Mouse (Mus musculus): Measurements from ENCODE around the gene Chadl. TPM values are rescaled to one million over a fixed set of nuclear protein-coding genes. Genes with fewer than 3 reads are reported as not detected.
"Not testable (repeated sequence)": the region's sequence is repeated elsewhere in the genome, so short reads cannot be mapped to it uniquely, and the experiment has no call there.

Gene Chadl
- polyA plus RNA-seq, 1 experiment = 3.5 TPM

DNA sequence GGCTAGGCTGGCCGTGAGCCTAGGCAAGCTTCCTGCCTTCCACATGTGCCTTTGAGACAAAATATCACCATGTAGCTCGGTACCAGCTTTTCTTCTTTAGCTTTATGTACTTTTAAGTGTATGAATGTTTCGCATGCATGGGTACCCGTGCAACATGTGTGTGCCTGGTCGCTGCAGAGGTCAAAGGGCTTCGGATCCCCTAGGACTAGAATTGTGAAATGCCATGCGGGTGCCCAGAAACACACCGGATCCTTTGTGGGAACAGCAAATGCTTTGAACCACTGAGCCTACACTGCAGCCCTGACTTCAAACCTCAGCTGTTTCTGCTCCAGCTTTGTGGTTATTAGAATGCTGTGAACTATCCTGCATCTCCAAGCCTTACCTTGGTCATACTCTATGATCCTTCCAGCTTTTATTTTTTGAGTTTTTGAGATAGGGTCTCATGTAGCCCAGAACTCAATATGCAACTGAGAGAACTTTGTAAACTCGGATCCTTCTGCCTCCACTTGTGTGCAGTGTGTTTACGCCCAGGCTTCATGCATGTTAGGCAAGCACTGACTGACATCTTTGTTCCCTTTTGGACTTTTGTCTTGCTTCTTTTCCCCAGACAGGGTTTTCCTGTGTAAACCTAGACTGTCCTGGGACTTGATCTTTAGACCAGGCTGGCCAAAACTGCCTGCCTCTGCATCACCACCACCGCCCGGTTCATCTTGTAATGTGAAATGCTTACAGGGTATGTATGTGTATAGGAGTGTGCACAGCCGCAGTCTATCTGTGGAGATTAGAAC is 5.4 kb upstream of the Chadl start:
- 87% methylated on average over 13 of the region's 13 CpGs for WGBS
- no peak overlapping the region for H3K4me3 ChIP-seq (replicated peaks; ENCODE audit: extremely low read depth, low read depth, low read length)
- no peaks in the 10 kb centered on the region for H3K4me1 ChIP-seq (ENCODE audit: control insufficient read depth, insufficient read depth, low read length)
- no peak for TF ChIP-seq CTCF (IDR thresholded peaks at IDR 0.05; ENCODE audit: insufficient read depth, low read length)
- TF ChIP-seq POLR2A (IDR thresholded peaks at IDR 0.05; ENCODE audit: borderline replicate concordance, extremely low read depth, low read depth, low read length) = no peak
- DNase-seq = no peak

- not testable (repeated sequence) for H3K4me1 ChIP-seq (ENCODE audit: control insufficient read depth, insufficient read depth, low read length); H3K4me3 ChIP-seq (replicated peaks; ENCODE audit: extremely low read depth, low read depth, low read length); DNase-seq
- WGBS = 74% methylated on average over 4 of the region's 4 CpGs
Observed at GRCm38 (mm10) chr15:81701350-81701749, 4.3 kb upstream of the Chadl start.

- TF ChIP-seq POLR2A (IDR thresholded peaks at IDR 0.05; ENCODE audit: borderline replicate concordance, extremely low read depth, low read depth, low read length) = no peak
- no peak for TF ChIP-seq CTCF (IDR thresholded peaks at IDR 0.05; ENCODE audit: insufficient read depth, low read length)
- 50% methylated on average over 8 of the region's 8 CpGs for WGBS
- DNase-seq = no peak
- Histone ChIP-seq H3K4me1 (ENCODE audit: control insufficient read depth, insufficient read depth, low read length) (no peaks in the 10 kb centered on the region), H3K4me3 (replicated peaks; ENCODE audit: extremely low read depth, low read depth, low read length) (no peak overlapping the region)
Observed at GRCm38 (mm10) chr15:81700601-81701000, 3.5 kb upstream of the Chadl start.

DNA sequence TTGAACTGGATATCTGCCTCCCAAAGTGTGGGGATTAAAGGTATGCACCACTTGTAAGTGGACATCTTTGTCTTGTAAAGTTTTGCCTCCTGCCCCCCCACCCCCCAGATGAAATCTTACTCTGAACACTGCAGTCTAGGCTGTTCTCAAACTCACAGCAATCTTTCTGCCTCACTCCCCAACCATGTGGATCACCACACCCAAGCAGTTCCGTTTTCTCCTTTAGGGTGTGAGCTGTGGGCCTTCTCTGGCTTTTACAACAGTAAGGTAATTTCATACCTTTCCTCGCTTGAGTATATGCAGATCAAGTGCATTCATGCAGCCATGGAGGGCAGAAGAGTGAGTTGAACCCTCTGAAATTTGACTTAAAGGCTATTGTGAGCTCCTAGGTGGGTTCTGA is 3.1 kb upstream of the Chadl start:
- no peaks in the 10 kb centered on the region for H3K4me1 ChIP-seq (ENCODE audit: control insufficient read depth, insufficient read depth, low read length)
- 60% methylated on average over 2 of the region's 2 CpGs for WGBS
- no peak overlapping the region for H3K4me3 ChIP-seq (replicated peaks; ENCODE audit: extremely low read depth, low read depth, low read length)
- DNase-seq = no peak
- TF ChIP-seq POLR2A (IDR thresholded peaks at IDR 0.05; ENCODE audit: borderline replicate concordance, extremely low read depth, low read depth, low read length) = no peak
- TF ChIP-seq CTCF (IDR thresholded peaks at IDR 0.05; ENCODE audit: insufficient read depth, low read length) = no peak

DNA sequence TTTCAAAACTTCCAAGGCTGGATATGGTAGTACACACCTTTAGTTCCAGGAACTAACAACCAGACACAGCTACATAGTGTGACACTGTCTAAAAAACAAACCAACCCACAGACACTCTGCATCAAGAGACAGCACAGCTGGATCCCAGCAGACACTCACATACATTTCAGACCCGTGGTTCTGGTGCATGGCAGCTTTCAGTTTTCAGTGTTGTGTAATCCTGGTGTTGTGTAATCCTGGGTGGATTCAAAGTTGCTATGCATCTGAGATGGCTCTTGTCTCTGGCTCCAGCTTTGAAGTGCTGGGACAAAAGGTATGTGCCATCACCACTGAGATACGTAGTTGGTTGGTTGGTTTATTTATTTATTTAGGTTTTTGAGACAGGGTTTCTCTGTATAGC is 1.4 kb upstream of the Chadl start:
- peaks cover 2% of the 10 kb centered on the region; the same call in 1 of the 2 replicates for H3K4me1 ChIP-seq (ENCODE audit: control insufficient read depth, insufficient read depth, low read length)
- 33% methylated on average over 2 of the region's 2 CpGs for WGBS
- no peak for TF ChIP-seq CTCF (IDR thresholded peaks at IDR 0.05; ENCODE audit: insufficient read depth, low read length)
- TF ChIP-seq POLR2A (IDR thresholded peaks at IDR 0.05; ENCODE audit: borderline replicate concordance, extremely low read depth, low read depth, low read length) = no peak
- H3K4me3 ChIP-seq (replicated peaks; ENCODE audit: extremely low read depth, low read depth, low read length) = no peak overlapping the region
- no peak for DNase-seq

- no peak for TF ChIP-seq POLR2A (IDR thresholded peaks at IDR 0.05; ENCODE audit: borderline replicate concordance, extremely low read depth, low read depth, low read length)
- peak; percentile 43; the same call in 1 of the 2 replicates for TF ChIP-seq CTCF (IDR thresholded peaks at IDR 0.05; ENCODE audit: insufficient read depth, low read length)
- H3K4me3 ChIP-seq (replicated peaks; ENCODE audit: extremely low read depth, low read depth, low read length) = no peak overlapping the region
- H3K4me1 ChIP-seq (ENCODE audit: control insufficient read depth, insufficient read depth, low read length) = peaks cover 2% of the 10 kb centered on the region; the same call in 1 of the 2 replicates
- no peak for DNase-seq
- 42% methylated on average over 3 of the region's 3 CpGs for WGBS
Observed at GRCm38 (mm10) chr15:81697847-81698246, 760 bp upstream of the Chadl start.

GRCm38 (mm10) chr15:81694891-81695290 is 2.2 kb downstream of the Chadl start:
- H3K4me1 ChIP-seq (ENCODE audit: control insufficient read depth, insufficient read depth, low read length) = peaks cover 2% of the 10 kb centered on the region; the same call in 1 of the 2 replicates
- H3K4me3 ChIP-seq (replicated peaks; ENCODE audit: extremely low read depth, low read depth, low read length) = peak overlapping the region; percentile 57
- no peak for DNase-seq
- 46% methylated on average over 19 of the region's 19 CpGs for WGBS
- no peak for TF ChIP-seq CTCF (IDR thresholded peaks at IDR 0.05; ENCODE audit: insufficient read depth, low read length)
- TF ChIP-seq POLR2A (IDR thresholded peaks at IDR 0.05; ENCODE audit: borderline replicate concordance, extremely low read depth, low read depth, low read length) = no peak

GRCm38 (mm10) chr15:81693967-81694881 is 2.9 kb downstream of the Chadl start:
- peak; percentile 85 for DNase-seq
- under 1% methylated on average over 107 of the region's 107 CpGs for WGBS
- TF ChIP-seq POLR2A (IDR thresholded peaks at IDR 0.05; ENCODE audit: borderline replicate concordance, extremely low read depth, low read depth, low read length) (no peak), CTCF (IDR thresholded peaks at IDR 0.05; ENCODE audit: insufficient read depth, low read length) (peak; percentile 30; the same call in 1 of the 2 replicates)

GRCm38 (mm10) chr15:81693366-81693966 is 3.6 kb downstream of the Chadl start:
- TF ChIP-seq POLR2A (IDR thresholded peaks at IDR 0.05; ENCODE audit: borderline replicate concordance, extremely low read depth, low read depth, low read length) = no peak
- no peak for TF ChIP-seq CTCF (IDR thresholded peaks at IDR 0.05; ENCODE audit: insufficient read depth, low read length)
- peak overlapping the region; percentile 40 for H3K4me3 ChIP-seq (replicated peaks; ENCODE audit: extremely low read depth, low read depth, low read length)
- peaks cover 2% of the 10 kb centered on the region; the same call in 1 of the 2 replicates for H3K4me1 ChIP-seq (ENCODE audit: control insufficient read depth, insufficient read depth, low read length)
- 6% methylated on average over 41 of the region's 41 CpGs for WGBS
- no peak for DNase-seq

More at GRCm38 (mm10) chr15:81693967-81694881, 2.9 kb downstream of the Chadl start:
- peaks cover 2% of the 10 kb centered on the region; the same call in 1 of the 2 replicates for H3K4me1 ChIP-seq (ENCODE audit: control insufficient read depth, insufficient read depth, low read length)
- peak overlapping the region; percentile 57 for H3K4me3 ChIP-seq (replicated peaks; ENCODE audit: extremely low read depth, low read depth, low read length)

Measured in lung, adult 2 months (tissue).